Mouse (Mus musculus): ENCODE data around the gene Nfia. TPM values are rescaled to one million over a fixed set of nuclear protein-coding genes. Genes with fewer than 3 reads are reported as not detected.

The Nfia gene
- total RNA-seq, 2 experiments from 2014 or later: 104 to 117 TPM

DNA sequence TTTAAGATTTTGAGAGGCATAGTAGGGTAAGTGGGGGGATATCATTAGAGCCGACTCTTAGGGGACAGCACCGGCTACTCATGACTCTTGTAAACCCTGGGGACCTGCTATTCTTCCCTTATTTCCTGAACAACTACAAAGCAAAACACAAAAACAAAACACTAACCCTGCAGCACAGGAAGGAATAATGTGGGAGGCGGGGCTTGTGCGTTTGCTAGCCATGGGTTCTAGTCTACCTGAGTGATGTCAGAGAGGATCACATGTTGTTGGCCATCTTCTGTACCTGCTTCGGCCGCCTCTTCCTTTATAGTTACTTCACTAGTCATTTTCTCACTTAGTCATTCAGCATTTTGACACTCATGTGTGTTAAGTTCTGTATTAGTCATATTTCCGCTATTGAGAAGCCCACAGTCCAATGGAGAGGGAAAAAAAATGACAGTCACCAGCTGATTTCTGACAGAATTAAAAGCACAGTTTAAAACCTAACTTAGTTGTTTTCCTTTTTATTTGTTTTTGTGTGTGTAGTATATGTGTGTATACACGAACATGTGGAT is 88.3 kb downstream of the Nfia start:
- DNase-seq (ENCODE audit: extremely low spot score in 1 of 2, low spot score in 1 of 2): no peak

DNA sequence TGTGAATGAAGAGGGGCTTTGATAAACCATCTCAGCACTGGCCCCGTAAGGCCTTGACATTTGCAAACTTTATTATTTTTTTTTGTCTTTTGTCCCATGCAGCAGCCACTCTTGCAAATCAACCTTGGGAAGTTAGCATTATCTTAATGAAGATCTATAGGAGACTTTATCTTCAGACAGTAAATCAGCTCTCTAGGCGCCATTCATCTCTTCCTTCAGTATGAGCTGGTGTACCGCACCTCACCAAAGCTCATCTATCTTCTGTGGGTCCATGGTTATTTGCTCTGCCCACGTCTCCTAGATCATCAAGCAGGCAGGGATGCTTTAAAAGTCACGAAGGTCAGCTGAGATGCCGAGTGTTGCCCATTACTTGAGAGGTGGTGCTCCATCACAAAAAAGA is 89.8 kb downstream of the Nfia start:
- DNase-seq (ENCODE audit: extremely low spot score in 1 of 2, low spot score in 1 of 2): no peak

GRCm38 (mm10) chr4:97864276-97864675 is 91.7 kb downstream of the Nfia start:
- DNase-seq (ENCODE audit: extremely low spot score in 1 of 2, low spot score in 1 of 2): no peak

DNA sequence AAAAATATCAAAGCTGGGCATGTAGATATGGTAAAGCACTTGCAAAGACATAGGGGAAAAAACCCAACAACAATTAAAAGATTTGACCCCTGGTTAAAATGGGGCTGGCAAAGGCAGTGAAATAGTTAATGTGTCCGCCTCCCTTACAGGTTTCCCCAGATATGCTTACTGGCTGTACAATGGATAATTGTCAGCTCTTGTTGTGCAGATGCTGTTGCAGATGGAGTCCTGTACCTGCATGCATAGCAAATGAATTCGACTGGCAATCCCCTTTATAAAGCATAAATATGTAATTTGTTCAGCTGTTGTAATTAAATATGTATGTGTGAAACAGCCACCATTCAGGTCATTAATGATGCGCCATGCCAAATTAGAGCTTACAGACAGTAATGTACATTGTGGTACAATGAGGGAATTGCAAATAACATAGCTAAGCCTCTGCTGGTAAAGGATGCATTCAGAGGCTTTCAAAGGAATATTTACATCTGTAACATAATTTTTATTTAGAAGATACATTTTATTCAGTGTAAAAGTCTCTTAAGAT is 92.9 kb downstream of the Nfia start:
- no peak for DNase-seq (ENCODE audit: extremely low spot score in 1 of 2, low spot score in 1 of 2)

- DNase-seq (ENCODE audit: extremely low spot score in 1 of 2, low spot score in 1 of 2): no peak
Observed at GRCm38 (mm10) chr4:97866463-97866862, 93.9 kb downstream of the Nfia start.

- DNase-seq (ENCODE audit: extremely low spot score in 1 of 2, low spot score in 1 of 2): peak in 1 of 2 experiments; percentile 33
Observed at GRCm38 (mm10) chr4:97868307-97868937, 95.9 kb downstream of the Nfia start.

GRCm38 (mm10) chr4:97868938-97869440 is 96.5 kb downstream of the Nfia start:
- peak; percentile 94 to 96 for DNase-seq (ENCODE audit: extremely low spot score in 1 of 2, low spot score in 1 of 2)

- DNase-seq (ENCODE audit: extremely low spot score in 1 of 2, low spot score in 1 of 2): no peak
Observed at GRCm38 (mm10) chr4:97869451-97869850, 96.9 kb downstream of the Nfia start.

GRCm38 (mm10) chr4:97871770-97872439 is 99.4 kb downstream of the Nfia start:
- no peak for DNase-seq (ENCODE audit: extremely low spot score in 1 of 2, low spot score in 1 of 2)

GRCm38 (mm10) chr4:97874916-97875315 is 102.4 kb downstream of the Nfia start:
- no peak for DNase-seq (ENCODE audit: extremely low spot score in 1 of 2, low spot score in 1 of 2)

DNA sequence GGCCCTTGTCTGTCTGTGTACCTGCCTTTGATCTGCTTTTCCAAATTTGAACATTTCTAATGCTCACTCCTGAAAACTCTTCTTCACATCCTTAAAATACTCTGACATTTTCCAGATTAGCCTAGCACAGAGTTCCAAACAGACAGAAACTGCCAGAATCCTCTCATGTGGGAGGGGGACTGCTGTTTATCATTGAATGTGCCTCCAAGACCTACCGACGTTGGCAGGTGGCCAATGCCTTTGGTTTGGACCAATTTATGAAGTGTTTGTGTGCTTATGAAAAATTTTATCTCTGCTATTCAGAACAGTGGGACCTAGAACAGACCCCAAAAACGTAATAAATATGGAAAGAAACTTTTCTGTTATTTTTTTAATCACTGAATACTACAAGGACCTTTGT is 103.4 kb downstream of the Nfia start:
- DNase-seq (ENCODE audit: extremely low spot score in 1 of 2, low spot score in 1 of 2): peak in 1 of 2 experiments; percentile 55

GRCm38 (mm10) chr4:97879696-97880095 is 107.2 kb downstream of the Nfia start:
- DNase-seq (ENCODE audit: extremely low spot score in 1 of 2, low spot score in 1 of 2): no peak

DNA sequence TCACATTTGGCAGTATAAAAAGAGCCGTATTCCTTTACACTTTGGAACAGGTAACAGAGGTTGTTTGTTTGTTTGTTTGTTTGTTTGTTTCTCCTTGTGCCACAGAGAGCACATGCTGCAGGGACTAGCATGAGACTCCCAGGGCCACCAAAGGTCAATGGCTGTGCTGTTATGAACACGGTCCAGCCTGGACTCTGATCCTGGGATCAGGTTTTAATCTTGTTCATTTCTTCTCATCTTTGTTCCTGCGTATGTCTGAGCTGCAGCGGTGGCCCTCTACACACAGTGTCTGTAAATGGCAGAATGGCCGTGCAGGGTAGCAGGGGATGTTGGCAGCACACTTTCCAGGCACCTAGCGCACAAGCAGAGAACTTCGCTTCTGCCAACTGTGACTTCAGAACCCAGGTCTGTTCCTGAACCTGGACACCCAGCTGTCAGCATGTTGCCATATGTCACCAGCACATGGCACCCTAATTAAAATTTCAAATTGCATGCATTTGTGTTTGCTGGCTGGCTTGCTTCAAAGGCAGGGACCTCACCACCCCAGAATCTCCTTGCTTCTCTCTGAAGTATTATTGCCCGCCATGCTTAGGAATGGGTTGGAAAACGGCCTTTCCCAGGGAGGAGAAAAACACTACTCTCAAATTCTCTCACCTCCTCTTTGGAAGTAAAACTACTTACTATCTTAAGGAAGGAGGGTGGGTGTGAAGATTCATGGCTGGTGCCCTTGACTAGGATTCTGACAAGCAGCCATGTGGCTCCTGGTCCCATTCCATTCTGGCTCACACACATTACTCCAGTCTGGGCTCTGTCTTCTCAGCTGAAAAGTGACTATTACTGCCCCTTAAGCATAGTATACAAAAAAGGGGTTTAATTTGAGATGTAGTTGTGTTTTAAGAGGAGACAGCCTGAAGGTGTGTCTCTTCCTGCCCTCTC is 107.9 kb downstream of the Nfia start:
- peak; percentile 64 to 67 for DNase-seq (ENCODE audit: extremely low spot score in 1 of 2, low spot score in 1 of 2)

DNA sequence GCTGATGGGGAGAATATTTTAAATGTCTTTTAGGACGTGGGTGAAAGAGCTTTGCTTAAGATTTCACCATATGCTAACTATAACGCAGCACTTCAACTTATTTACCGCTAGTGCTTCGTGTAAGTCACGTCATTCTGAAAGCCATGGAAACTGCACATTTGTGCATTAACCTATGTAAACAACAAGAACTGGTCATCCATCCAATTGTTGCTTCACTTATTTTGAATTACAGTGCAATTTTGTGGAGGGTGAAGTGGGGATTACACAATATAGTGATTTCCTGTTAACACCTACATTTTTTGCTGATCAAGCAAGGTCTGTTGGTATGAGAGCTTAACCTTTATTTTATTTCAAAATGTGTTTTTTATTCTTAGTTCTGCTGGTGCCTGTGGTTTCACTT is 113.0 kb downstream of the Nfia start:
- no peak for DNase-seq (ENCODE audit: extremely low spot score in 1 of 2, low spot score in 1 of 2)

DNA sequence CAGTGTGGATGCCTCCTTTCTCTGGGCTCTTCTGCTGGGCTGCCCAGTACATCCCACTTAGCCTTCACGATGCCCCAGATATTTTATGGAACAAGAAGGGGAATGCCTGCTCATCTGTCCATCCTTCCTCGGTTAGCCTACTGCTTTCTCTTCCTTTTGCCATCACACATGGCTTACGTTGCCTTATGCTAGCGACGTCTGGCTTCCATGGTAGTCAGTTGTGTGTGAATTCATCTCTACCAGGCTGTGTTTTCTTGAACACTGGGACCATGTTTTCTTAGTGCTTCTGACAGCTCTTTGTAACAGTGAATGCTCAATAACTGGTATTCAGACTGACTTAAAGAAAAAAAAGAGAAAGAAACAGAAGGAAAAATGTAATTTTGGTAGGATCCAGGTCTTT is 113.7 kb downstream of the Nfia start:
- DNase-seq (ENCODE audit: extremely low spot score in 1 of 2, low spot score in 1 of 2): no peak

DNA sequence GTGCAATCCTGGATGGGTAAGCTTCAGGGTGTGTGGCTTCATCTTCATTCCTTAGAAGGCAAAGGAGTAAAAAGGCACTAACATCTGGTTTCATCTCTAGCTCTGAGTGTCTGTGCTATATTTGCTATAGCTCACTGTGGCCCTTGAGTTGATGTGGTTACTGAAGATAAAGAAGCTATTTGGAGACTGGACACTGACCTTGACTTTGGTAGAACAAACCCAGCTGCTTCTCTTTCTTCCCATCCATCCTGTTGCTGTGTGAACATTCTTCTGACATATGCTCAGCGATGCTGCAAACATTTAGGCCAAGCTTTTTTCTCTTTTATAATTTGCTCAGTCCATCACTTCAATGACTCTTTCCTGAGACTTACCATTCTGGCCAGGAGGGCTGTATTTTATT is 114.7 kb downstream of the Nfia start:
- no peak for DNase-seq (ENCODE audit: extremely low spot score in 1 of 2, low spot score in 1 of 2)

DNA sequence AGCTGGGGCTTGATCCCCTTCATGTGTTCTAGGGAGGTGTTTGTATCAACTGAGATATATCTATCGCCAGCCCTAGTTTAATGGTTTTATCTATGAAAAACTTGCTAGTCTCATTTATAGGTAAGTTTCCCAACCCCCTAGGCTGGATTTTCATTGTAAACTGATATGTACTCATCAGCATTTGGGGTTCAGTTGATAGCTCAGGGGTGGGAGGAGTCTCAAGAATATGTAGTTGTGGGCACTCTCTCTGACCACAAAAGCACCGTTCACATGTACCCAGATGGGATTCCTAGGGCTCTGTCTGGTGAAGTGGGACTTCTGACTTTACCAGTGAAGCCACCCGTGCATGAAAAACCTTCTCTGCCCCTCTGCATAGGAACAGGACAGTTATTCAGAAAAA is 118.5 kb downstream of the Nfia start:
- no peak for DNase-seq (ENCODE audit: extremely low spot score in 1 of 2, low spot score in 1 of 2)

GRCm38 (mm10) chr4:97891611-97892010 is 119.1 kb downstream of the Nfia start:
- no peak for DNase-seq (ENCODE audit: extremely low spot score in 1 of 2, low spot score in 1 of 2)

- no peak for DNase-seq (ENCODE audit: extremely low spot score in 1 of 2, low spot score in 1 of 2)
Observed at GRCm38 (mm10) chr4:97893915-97894884, 121.7 kb downstream of the Nfia start.

All from layer of hippocampus, postnatal 25 days (tissue).